6 mouse cellular contexts compared by ENCODE assay signal in the genomic region with DNA sequence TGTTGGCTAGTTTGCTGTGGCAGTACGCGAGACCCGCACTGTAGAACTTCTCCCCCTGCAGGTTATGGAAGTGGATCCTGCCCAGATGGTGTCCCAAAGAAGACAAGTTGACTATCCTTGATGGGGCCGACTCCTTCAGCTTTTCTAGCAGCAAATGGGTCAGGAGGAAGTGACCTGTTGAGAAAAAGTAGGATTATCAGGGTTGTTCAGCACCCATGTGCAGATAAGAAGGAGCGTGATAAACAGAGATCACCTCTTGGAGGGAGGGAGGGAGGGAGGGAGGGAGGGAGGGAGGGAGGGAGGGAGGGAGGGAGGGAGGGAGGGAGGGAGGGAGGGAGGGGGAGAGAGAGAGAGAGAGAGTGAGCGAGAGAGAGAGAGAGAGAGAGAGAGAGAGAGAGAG. TPM values are rescaled to one million over a fixed set of nuclear protein-coding genes. Genes with fewer than 3 reads are reported as not detected.
"Had no signal": no experiment of that assay in that cellular context is flagged by ENCODE, and none has a peak within 500 bp of the region (broad histone marks: within the 10 kb centered on the region; RNA-seq: fewer than 3 reads in every experiment).

No protein-coding gene starts in this region.

RNA-seq across cellular contexts. Expression of a gene that starts 23.6 kb away (rescaled TPM):
- total RNA-seq: heart, postnatal 36 days; heart, postnatal 4 days had no signal

RNA-seq across cellular contexts. Expression of a gene that starts 54.6 kb away (rescaled TPM):
- total RNA-seq: heart, postnatal 10 days; heart, postnatal 14 days; heart, postnatal 25 days; heart, postnatal 36 days; heart, postnatal 4 days had no signal
- polyA plus RNA-seq: heart, postnatal 0 days had no signal
